Mouse (Mus musculus) megakaryocyte, adult 5-6 weeks (primary cell): ENCODE results near the gene Cdx2. TPM values are rescaled to one million over a fixed set of nuclear protein-coding genes. Genes with fewer than 3 reads are reported as not detected.

Source experiments
- ATAC-seq: 2 replicates; pipeline ENCODE4 v1.8.0; 2016; ENCODE audit warnings: mild to moderate bottlenecking, inconsistent platforms; ENCODE audit not compliant: poor library complexity, severe bottlenecking
- total RNA-seq, 2 experiments: library from RNA; stranded (forward) in 1 of 2; stranded (reverse) in 1 of 2; fragments of 153-499, 151-499 nt in 1 of 2; fragments of 221-1000, 200-1000 nt in 1 of 2; gene quantifications; 2 replicates each; pipeline versions ENCODE4 v1.2.3 to v1.2.4; 2015 to 2017

The Cdx2 gene
- total RNA-seq, 2 experiments from 2014 or later: not detected

DNA sequence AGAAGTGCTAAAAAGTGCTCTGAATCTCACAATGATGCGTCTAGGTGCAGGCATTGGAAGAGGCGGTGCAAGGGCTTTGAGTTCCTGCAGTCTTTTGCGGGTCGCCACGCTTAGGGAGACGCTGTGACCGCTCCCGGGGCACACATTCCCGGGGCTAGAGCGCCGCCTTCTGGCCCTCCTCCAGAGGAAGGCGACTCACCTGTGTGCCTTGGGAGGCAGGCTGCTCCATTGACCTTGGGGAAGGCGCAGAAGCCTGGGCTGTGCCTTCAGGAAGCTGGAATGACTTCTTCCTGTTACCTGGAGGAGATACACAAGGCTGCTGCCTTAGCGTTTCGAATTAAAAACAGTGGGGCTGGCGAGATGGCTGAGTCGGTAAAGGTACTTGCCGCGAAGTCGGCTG lies 12.9 kb downstream of the Cdx2 start:
- no peak for ATAC-seq

DNA sequence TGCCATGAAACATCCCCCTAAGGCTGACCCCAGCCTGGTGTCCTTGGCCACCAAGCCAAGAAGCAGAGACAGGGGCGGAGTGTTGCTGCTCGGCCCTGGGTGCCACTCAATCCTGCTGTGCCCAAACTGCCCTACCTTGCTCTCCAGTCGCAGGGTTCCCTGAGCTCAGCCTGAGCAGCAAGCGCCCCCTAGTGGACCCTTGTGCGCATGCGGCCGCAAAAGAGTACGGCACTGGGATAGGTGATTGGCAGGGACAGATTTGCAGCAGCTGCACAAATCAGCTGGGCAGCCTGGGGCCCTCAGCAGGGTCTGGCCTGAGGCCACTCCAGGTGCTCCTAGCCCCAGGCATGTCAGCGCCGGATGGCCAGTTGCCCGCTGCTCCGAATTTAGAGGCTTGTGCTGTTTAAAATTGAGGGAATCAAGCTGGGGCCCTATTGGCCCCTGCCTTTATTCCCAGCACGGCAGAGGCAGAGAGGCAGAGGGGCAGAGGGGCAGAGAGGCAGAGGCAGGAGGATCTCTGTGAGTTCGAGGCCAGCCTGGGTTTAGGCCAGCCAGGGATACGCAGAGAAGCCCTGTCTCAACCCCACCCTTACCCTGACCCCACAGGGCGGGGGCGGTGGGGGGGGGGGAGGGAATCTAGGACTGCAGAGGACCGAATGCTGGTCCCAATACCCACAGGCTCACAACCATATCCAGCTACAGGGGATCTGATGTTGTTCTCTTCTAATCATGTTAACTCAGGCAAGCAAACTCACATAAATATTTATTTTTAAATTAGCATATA lies 13.8 kb downstream of the Cdx2 start:
- peak; percentile 94 for ATAC-seq

DNA sequence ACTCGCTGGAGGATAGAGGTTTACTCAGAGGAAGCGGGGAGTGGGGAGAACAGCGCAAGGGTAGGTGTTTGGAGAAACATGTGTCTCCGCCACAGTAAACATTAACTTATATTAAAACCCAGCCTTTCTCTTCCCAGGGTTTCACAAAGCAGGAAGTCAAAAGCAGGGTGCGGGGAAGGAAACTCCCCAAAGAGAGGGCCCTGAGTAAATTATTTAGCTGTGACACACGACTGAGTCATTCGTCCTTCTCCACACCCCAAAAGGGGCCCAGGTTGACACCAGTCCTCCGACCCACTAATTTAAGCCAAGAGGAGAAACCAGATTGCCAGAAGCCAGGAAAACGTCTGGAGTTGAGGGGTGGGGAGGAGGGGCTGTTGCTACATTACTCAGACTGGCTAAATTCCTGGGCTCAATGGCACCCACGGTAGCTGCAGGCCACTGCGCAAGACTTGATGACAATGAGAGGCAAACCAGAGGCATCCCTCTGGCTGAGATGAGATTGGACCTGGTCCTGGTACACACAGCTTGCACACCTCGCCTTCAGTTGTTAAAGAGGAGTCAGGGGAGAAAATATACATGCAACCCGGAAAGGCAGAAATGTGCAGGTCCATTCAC lies 14.5 kb downstream of the Cdx2 start:
- ATAC-seq: no peak

DNA sequence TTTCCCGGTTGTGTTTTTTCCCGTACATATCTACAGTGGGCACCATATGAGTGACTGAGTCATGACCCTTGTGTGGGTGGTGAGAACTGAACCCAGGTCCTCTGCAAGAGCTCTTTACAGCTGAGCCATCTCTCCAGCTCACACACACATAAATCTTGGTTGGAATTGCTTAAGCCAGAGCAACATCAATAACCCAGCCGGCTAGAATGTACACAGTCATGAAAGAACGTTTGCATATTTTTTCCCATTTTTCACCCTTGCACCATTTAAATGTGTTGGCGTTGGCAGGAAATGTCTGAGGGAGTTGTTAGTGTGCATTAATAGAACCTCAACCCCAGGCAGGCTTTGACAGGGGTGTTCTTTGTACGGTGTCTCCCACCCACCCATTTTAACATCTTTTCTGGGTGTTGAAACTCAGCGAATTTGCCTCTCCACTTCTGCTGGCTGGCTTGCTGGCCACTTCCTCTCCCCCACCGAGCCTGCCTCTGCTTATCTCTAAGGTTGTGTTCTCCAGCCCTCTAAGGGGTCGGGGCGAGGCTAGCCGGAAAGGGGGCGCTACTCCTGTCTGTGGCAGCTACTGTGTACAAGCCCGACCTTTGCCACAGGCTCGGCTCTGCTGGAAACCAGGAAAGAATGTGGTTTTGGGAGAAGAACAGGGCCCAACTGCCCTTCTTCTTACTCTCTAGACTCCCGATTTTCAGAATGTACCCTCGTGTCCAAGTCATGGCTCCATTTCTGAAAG lies 15.1 kb downstream of the Cdx2 start:
- ATAC-seq: no peak

DNA sequence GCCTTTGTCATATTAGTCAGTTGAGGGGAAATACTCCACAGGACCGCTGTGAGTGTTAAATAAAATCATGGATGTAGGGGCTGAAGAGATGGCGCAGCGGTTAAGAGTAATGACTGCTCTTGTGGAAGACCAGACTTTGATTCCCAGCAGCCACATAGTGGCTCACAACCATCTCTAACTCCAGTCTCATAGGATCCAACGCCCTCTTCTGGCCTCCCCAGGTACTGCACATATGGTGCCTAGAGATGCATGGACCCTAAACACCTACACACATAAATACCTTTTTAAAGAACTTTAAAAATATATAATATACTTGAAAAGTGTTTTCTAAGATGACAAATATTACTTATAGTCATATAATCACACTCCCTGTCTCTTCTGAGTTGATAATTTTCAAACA lies 22.7 kb downstream of the Cdx2 start:
- no peak for ATAC-seq

DNA sequence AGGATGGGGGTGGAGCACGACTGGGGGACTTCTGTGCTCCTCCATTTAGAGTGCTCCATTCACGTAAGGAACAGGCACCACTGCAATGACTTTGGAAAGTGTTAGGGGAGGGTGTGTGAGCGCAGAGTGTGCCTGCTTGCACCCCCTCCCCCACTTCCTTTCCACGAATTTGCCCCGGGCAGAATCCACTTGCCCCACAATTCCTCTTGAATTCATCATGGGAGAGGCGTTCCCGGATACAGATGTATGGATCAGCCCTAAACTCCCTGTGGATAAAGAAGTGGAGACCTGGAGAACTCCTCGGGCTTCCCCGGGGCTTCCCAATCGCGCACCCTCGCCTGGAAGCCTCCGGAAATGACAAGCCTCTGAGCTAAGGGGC lies 29.5 kb downstream of the Cdx2 start:
- ATAC-seq: no peak

DNA sequence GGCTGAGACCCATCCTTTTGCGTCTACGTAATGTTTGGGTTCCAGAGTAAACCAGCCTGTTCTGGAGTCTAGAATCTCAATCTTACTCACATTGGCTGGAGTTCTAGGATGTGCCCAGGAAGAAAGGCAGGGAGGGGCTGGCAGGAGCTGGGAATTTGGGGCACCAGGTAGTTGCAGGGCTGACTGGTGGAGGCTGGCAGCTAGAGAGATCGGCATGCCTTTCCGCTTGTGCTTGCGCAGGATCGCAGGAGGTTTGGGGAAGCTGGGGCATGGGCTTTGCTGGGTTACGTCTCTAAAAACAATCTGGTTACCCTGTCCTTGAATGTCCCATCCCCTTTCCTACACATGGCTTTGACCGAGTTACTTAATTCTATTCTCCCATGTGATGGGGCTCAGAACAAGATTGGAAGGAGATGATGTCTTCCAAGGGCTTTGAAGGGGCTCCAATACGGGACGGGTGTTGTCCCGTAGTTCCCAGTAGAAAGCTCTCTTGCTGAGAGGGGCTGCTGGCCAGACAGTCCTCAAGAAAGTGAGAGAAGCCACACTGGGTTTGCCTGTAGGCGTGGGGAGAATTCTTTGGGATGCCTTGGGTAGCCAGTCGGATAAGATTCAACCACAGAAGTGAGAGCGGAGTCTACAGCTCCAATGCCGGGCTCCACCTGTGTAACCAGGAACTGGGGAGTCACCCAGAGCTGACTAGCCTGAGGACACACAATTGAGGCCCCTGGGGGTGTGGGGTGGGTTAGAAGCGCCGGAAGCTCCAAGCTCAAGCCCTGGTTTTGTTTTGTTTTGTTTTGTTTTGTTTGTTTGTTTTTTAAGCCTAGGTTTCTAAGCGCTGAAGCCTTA lies 30.1 kb downstream of the Cdx2 start:
- ATAC-seq: no peak

DNA sequence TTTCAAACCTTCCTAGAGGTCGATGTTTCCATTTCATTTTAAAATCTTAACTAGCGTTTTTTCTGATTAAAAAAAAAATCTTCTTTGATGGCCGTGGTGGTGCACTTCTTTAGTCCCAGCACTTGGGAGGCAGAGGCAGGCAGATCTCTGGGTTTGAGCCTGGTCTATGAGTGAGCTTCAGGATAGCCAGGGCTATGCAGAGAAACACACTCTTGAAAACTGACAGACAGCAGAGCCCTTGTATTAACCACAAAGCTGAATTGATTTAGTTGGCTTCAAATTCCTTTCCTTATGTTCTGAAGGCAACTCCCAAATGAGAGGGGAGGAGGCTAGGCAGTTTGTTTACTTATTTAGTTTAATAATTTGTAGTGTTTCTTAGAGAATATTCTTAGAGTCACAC lies 31.3 kb downstream of the Cdx2 start:
- ATAC-seq: no peak

DNA sequence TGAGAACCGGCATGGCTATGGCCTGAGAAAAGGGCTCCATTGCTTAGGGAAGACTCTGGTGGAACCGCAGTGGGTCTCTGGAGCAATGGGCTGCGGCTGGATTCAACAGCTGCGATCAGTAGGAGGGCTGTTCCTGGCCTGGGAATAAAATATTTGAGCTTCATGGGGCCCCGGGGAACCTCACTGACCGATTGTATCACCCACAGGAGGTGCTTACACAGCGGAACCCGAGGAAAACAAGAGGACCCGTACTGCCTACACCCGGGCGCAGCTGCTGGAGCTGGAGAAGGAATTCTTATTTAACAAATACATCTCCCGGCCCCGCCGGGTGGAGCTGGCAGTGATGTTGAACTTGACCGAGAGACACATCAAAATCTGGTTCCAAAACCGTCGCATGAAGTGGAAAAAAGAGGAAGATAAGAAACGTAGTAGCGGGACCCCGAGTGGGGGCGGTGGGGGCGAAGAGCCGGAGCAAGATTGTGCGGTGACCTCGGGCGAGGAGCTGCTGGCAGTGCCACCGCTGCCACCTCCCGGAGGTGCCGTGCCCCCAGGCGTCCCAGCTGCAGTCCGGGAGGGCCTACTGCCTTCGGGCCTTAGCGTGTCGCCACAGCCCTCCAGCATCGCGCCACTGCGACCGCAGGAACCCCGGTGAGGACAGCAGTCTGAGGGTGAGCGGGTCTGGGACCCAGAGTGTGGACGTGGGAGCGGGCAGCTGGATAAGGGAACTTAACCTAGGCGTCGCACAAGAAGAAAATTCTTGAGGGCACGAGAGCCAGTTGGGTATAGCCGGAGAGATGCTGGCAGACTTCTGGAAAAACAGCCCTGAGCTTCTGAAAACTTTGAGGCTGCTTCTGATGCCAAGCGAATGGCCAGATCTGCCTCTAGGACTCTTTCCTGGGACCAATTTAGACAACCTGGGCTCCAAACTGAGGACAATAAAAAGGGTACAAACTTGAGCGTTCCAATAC lies 32.6 kb downstream of the Cdx2 start:
- ATAC-seq: no peak

DNA sequence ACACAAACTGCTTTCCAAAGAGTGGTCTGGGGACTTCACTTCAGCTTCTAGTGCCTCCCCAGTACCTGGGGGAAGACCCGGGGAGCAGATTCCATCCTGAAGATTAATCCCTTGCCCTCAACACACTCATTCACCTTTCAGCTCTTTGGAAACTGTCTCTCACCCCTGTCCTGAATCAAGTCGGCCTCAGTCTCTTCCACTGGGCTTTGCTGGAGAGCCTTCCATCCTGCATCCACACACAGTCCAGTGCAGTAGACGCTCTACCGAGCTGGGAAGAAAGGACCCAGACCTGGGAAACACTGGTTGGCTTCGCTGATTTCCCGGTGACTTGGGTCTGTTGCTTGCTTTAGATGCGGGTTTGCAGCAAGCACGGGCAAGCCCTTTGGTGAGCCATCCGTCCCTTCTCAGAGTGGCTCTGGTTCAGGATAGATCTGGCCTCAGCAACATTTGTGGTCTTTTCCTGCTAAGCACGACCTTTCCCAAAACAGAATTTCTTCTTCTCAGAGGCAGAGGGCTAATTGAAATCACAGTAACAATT lies 34.2 kb downstream of the Cdx2 start:
- ATAC-seq: no peak

DNA sequence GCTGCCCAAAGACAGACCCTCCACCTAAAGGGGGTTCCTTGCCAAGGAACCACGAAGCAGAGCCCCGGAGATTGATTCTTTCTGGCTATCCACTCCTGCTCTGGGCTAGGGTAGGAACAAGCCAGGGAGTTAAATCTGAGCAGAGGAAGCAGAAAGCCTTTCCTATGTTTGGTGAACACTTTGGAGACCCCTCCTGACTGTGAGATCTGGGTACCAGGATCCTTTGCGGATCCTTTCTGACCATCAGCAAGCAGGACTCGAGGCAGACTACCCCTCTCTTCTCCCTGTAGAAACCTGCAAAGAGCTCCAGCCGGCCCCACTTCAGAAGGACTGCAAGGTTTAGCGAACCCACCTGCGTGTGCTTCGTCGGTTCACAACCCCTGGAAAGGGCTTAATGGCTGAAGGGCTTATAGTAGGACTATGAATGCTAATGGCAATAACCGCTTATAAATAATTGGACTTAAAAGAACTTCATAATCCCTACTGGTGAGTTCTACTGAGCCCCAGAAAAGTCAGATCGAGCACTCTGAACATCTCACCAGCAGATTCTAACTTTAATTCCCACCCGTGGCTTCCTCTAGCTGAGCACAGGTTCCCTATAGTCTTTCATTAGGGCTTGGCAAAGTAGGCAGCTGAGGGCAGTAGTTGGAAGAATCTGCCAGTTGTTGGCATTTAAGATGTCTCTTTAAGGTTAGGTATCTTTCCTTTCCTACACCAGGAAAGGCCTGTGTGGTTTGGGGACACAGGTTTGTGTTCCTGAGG lies 34.8 kb downstream of the Cdx2 start:
- ATAC-seq: no peak

DNA sequence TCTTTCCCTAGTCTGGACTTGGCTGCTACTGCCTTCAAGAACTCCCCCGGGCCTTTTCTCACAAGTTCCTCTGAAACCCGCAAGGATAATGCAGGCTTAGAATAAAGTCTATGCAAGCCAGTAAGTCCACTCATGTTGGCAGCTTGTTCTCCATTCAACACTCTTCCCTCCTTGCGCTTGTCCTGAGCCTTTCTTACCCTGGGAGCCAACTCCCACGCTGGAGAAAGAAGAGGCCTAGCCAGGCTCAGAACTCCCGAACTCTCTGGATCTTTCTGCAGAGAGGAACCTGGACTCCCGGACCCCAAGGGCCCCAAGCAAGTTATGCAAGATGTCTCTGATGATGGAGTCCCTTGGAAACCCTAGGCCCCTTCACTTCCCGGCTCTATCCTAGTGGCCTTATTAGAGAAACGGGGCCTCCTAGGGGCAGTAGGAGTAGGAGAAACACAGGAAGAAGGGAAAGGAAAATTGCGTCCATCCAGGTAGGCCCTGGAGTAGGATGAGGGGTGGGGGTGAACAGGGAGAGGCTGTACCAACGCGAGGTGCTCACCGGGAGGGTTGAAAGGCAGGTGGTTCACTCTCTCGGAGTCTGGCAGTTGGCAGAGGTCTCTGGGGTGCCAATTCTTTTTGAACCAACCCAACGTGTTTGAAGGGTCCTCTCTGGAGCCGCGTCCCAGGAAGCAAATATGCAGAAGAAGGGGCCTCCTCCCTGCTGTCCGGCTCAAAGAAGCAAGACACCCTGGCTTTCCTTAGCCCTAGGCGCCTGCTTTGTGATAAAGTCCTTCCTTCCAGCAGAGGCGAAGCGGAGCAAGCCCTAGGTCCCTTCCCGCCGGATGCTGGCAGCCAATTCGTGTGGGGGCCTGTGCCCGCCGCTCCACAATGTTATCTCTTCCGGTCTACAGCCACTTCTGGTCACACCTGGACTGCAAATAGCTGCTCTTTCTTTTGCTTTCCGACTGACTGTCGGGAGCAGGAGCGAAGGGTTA lies 36.1 kb downstream of the Cdx2 start:
- ATAC-seq: no peak

DNA sequence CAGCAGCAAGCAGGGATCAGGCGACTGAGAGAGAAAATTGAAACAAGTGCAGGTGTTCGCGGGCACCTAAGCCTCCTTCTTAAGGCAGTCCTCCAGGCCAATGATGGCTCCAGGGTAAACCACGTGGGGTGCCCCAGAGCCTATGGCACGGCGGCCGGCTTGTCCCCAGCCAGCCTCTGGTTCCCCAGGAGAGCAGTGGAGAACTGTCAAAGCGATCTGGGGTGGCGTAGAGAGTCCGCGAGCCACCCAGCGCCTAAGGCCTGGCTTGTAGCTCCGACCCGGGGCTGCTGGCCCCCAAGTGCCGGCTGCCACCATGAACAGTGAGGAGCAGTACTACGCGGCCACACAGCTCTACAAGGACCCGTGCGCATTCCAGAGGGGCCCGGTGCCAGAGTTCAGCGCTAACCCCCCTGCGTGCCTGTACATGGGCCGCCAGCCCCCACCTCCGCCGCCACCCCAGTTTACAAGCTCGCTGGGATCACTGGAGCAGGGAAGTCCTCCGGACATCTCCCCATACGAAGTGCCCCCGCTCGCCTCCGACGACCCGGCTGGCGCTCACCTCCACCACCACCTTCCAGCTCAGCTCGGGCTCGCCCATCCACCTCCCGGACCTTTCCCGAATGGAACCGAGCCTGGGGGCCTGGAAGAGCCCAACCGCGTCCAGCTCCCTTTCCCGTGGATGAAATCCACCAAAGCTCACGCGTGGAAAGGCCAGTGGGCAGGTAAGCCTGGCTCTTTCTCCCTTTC lies 37.0 kb downstream of the Cdx2 start, which contains the start of gene Pdx1:
Gene Pdx1, plus strand, starts transcription at position 34 of the 747 bp plus-strand sequence.
- no peak for ATAC-seq

DNA sequence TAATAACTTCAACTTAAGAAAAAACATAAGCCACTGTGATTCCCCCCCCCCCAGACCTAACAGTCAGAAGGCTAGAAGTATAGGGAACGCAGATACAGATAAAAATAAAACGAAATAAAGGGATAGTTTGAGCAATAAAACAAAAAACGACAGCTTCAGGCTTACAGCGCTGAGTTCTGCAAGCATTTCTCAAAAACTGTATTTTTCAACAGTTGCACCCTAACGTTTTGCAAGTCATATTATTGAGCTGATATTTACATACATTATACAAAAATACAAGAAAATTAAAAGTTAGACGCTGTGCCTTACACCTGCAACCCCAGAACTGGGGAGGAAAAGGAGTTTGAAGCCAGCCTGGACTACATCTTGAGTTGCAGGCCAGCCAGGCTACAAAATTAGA lies 37.7 kb downstream of the Cdx2 start:
- no peak for ATAC-seq

DNA sequence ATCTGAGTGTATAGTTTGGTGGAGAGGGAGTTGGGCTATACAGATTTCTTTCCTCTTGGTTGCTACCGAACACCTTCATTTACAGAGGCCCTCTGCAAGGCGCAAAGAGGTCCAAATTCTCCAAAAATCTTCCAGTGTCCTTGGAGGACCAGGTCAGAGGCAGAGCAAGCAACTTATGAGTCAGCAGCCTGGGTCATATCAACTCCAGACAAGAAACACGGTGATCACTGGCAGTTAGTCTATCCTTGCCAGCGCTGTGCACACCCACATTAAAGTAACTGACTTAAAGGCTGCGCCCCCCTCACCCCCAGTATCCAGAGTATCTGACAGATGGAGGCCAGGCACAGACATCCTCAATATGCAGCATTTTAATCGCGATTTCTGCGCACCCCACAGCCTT lies 38.3 kb downstream of the Cdx2 start:
- ATAC-seq: no peak

DNA sequence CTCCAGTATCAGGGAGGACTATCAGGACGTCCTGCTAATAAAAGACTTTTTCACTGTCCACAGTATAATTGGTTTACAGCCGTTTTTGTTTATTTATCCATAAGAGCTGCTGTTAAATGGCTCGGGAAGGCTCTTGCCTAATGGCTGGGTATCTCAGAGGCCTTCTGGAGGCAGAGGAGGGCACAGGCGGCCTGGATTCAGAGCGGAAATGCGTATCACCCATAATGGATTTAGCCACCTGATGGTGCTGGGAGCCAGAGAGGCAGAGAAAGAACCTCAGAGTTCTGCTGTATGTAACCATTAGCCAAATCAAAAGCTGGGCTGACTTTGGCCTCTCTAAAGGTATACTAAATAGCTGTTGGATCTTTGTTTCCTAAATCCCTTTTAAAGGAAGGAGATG lies 39.6 kb downstream of the Cdx2 start:
- ATAC-seq: no peak

DNA sequence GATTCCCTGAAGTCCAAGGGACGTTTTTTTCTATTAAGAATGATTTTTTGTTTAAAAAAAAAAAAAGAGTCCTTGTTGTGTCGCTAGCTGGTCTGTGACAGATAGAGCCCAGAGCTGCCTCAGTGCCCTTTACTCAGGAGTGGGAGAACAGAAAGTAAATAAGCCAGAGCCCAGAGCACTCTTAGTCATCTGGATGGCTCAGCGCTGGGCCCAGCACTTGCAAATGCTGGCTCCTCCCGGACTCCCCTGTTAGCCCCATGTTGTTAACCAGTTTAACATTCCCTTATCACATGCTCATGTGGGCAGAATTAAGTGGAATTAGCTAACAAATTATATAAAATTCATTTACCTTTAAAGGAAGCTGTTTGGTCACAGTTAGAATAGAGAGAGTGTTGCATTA lies 43.1 kb downstream of the Cdx2 start:
- no peak for ATAC-seq
